Mouse (Mus musculus): Measurements from ENCODE around the gene Gm20873. TPM values are rescaled to one million over a fixed set of nuclear protein-coding genes. Genes with fewer than 3 reads are reported as not detected.
"Not testable (repeated sequence)": the region's sequence is repeated elsewhere in the genome, so short reads cannot be mapped to it uniquely, and the experiment has no call there.

The Gm20873 gene
- total RNA-seq (2021) = not detected
- long read RNA-seq, experiment 1 = 0 reads
- long read RNA-seq, experiment 2 = 0 reads

DNA sequence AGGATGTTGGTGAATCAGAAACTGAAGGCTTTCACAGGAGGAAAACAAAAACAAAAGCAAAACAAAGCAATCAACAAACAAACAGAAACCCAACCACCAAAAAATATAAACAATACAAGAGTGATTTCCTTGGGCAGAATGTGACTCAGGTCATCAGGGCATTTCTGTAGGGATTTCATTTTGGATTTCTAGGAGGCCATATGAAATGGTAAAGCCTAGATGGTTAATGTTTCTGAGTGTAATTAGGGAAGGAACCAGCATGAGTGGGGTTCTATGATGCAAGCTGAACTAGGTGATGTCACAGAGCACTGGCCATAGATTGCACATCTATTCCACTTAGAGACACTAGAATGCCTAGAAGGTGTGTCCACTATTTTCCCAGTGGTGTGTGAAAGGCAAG, at the start of gene Gm20873:
TSS of gene Gm20873 (plus strand) at position 301 of the 400 bp plus-strand sequence.
- intact Hi-C loops (cut with DNase I; ENCODE audit: low total_unique reads); DNase-seq: not testable (repeated sequence)

DNA sequence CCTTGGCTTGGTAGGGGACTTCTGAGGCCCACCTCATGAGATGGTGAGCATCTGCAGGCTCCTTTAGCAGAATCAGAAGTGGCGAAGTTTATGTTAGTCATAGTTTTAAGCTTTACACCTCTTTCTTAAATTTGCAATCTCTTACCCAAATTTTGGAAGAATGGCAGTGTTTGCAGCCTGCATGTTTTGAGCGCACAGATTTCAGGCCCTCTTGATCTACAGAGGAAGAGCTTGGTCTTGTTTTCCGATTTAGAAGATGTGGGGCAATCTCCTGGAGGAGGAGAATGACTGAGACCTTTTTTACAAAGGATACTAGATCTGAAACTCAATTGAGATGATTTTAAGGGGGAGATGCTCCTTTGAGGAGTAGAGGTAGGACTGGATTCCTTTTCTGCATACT, 29.0 kb upstream of the Gm20873 start, which contains the start of gene Gm21746:
TSS of gene Gm21746 (minus strand) at position 101 of the 400 bp plus-strand sequence.
- DNase-seq; intact Hi-C loops (cut with DNase I; ENCODE audit: low total_unique reads): not testable (repeated sequence)

Other genes starting within 250 kb of the Gm20873 start
- gene Gm21746, start 29.1 kb upstream of the Gm20873 start, total RNA-seq (2021) = not detected